Mouse (Mus musculus): ENCODE measurements around the gene Ramac. TPM values are rescaled to one million over a fixed set of nuclear protein-coding genes. Genes with fewer than 3 reads are reported as not detected.
A peak's percentile ranks its signal among the peaks of the same experiment; 100 is the strongest.

The Ramac gene
- total RNA-seq, 2 experiments from 2014 or later: 93.4 to 112 TPM

DNA sequence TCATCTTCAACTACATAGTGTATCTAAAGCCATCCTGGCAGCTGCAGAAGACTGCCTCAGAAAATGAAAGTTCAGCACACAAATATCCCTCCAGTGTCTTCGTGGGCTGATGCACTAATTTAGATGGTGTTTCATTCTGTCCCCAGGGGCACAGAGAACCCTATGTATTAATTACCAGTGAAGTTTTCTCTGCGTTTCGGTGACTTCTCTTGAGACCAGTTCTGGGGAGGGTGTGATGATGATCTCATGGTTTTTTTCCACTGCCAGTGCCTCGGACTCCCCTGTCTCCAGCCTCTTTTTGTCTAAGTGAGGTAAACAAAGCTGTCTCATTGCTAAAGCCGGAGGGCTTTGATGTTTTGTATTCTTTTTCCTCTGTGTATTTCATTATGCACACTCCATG lies 12.6 kb downstream of the Ramac start:
- no peak for ATAC-seq (ENCODE audit: poor library complexity, severe bottlenecking)

- no peak for ATAC-seq (ENCODE audit: poor library complexity, severe bottlenecking)
Measured at GRCm38 (mm10) chr7:81777667-81778218, 15.0 kb downstream of the Ramac start.

- no peak for ATAC-seq (ENCODE audit: poor library complexity, severe bottlenecking)
Measured at GRCm38 (mm10) chr7:81788536-81788935, 25.8 kb downstream of the Ramac start.

- peak; percentile 94 for ATAC-seq (ENCODE audit: poor library complexity, severe bottlenecking)
Measured at GRCm38 (mm10) chr7:81789095-81789757, 26.5 kb downstream of the Ramac start, which contains the start of gene 3110040N11Rik. TSS of gene 3110040N11Rik (minus strand) at chr7:81789478.

GRCm38 (mm10) chr7:81806067-81806466 lies 43.3 kb downstream of the Ramac start:
- no peak for ATAC-seq (ENCODE audit: poor library complexity, severe bottlenecking)

Other genes with a start within 250 kb of the Ramac start
- 0.05 TPM in 1 of 2 replicates, not detected in the other for gene Fsd2, start 196.0 kb upstream of the Ramac start, total RNA-seq (2015)
- 0.11 TPM in 1 of 2 replicates, not detected in the other for gene Fsd2, start 196.0 kb upstream of the Ramac start, total RNA-seq (2017)
- 13.9 and 14.1 TPM in 2 replicates for gene Whamm, start 191.7 kb upstream of the Ramac start, total RNA-seq (2015)
- gene Whamm, start 191.7 kb upstream of the Ramac start, total RNA-seq (2017): 15.9 and 16.9 TPM in 2 replicates
- gene Homer2, start 55.4 kb upstream of the Ramac start, total RNA-seq (2015): 0.14 and 0.42 TPM in 2 replicates
- 0.04 and 0.57 TPM in 2 replicates for gene Homer2, start 55.4 kb upstream of the Ramac start, total RNA-seq (2017)
- gene 3110040N11Rik, start 26.6 kb downstream of the Ramac start, total RNA-seq (2015): 15.4 and 26.5 TPM in 2 replicates
- gene 3110040N11Rik, start 26.6 kb downstream of the Ramac start, total RNA-seq (2017): 34.6 and 53.8 TPM in 2 replicates
- 49.7 and 59.4 TPM in 2 replicates for gene Btbd1, start 66.5 kb downstream of the Ramac start, total RNA-seq (2015)
- 110 and 111 TPM in 2 replicates for gene Btbd1, start 66.5 kb downstream of the Ramac start, total RNA-seq (2017)
- not detected in 2 replicates for gene Gm10160, start 92.9 kb downstream of the Ramac start, total RNA-seq (2015)
- gene Gm10160, start 92.9 kb downstream of the Ramac start, total RNA-seq (2017): not detected in 2 replicates
- 228 and 275 TPM in 2 replicates for gene Tm6sf1, start 96.1 kb downstream of the Ramac start, total RNA-seq (2015)
- gene Tm6sf1, start 96.1 kb downstream of the Ramac start, total RNA-seq (2017): 275 and 308 TPM in 2 replicates
- 0.02 and 0.16 TPM in 2 replicates for gene Hdgfl3, start 171.5 kb downstream of the Ramac start, total RNA-seq (2015)
- gene Hdgfl3, start 171.5 kb downstream of the Ramac start, total RNA-seq (2017): 0.57 and 0.62 TPM in 2 replicates
- gene Bnc1, start 229.4 kb downstream of the Ramac start, total RNA-seq (2015): not detected in 2 replicates
- not detected in 2 replicates for gene Bnc1, start 229.4 kb downstream of the Ramac start, total RNA-seq (2017)

Data from megakaryocyte, adult 5-6 weeks (primary cell).